Mouse (Mus musculus): ENCODE measurements at regions not wholly inside any gene's neighbourhood (a gene's known extent, or its start where the extent isn't known, plus 50 kb on each side); places are given as distances from the start of the nearest gene placed in this dataset.

DNA sequence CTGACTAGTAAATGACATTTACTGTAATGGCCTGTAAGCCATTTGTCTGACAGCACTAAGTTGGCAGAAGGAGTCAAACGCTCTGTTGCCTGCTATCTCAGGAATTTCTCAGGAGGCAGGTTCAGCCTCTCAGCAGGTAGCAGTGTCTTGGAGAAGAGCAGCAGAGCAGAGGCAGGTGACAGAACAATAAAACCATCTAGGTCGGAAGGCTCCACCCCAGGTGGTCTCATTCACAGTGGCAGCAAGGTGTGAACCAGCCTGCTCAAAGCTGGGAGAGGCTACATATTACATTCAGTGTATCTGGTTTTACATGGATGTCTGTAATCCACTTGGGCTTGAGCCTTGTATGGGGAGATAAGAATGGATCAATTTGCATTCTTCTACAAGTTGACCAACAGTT lies 194.9 kb upstream of the Dpp6 start:
- TF ChIP-seq CTCF (conservative IDR thresholded peaks at IDR 0.05; ENCODE audit: insufficient read depth, insufficient read length, low read depth, low read length) (no peak), POLR2A (IDR thresholded peaks at IDR 0.05; ENCODE audit: low read depth, low read length) (no peak)
